Mouse (Mus musculus): ENCODE data around the gene Bmper. TPM values are rescaled to one million over a fixed set of nuclear protein-coding genes. Genes with fewer than 3 reads are reported as not detected.

The Bmper gene
- total RNA-seq, 2 experiments from 2014 or later, result 7.9 to 10.1 TPM

- DNase-seq (ENCODE audit: low spot score in 2 of 2), result no peak
Measured at GRCm38 (mm10) chr9:23363540-23363939, 140.7 kb downstream of the Bmper start.

DNA sequence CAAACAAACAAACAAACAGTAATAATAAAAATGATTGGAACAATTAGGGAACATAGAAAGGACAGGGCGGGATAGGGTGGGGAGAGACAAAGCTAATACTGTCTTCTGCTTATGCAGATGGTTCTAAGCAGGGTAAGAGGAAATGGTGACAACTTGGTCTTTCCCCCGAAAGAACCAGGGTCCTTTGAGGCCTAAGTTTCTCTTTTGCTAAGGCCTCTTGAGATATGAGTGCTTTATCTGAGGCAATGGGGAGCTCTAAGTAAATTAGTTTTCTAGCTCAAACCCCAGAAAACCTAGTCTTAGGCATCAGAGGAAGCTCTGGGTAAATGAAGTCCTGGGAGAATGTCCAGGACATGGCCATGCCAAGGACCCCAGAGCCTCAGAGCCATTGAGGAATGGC lies 141.2 kb downstream of the Bmper start:
- no peak for DNase-seq (ENCODE audit: low spot score in 2 of 2)

DNA sequence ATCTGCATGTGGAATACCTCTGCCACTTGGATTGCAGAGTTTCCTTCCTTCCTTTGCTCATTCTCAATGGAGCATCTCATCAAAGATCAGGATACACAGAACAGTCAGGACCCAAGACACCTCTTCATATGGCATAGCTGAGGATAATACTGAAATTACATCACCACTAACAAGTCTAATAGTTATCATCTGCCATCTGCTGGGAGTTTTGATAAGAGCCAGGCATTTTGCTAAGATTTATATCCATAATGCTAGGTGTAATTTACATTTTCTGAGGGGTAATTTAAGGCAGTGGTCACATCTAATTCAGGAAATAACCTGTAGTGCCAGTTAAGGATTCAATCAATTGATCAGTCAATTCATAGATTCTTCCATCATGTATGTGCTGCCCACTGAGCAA lies 145.2 kb downstream of the Bmper start:
- no peak for DNase-seq (ENCODE audit: low spot score in 2 of 2)

- DNase-seq (ENCODE audit: low spot score in 2 of 2), result no peak
Measured at GRCm38 (mm10) chr9:23374789-23375460, 152.0 kb downstream of the Bmper start.

DNA sequence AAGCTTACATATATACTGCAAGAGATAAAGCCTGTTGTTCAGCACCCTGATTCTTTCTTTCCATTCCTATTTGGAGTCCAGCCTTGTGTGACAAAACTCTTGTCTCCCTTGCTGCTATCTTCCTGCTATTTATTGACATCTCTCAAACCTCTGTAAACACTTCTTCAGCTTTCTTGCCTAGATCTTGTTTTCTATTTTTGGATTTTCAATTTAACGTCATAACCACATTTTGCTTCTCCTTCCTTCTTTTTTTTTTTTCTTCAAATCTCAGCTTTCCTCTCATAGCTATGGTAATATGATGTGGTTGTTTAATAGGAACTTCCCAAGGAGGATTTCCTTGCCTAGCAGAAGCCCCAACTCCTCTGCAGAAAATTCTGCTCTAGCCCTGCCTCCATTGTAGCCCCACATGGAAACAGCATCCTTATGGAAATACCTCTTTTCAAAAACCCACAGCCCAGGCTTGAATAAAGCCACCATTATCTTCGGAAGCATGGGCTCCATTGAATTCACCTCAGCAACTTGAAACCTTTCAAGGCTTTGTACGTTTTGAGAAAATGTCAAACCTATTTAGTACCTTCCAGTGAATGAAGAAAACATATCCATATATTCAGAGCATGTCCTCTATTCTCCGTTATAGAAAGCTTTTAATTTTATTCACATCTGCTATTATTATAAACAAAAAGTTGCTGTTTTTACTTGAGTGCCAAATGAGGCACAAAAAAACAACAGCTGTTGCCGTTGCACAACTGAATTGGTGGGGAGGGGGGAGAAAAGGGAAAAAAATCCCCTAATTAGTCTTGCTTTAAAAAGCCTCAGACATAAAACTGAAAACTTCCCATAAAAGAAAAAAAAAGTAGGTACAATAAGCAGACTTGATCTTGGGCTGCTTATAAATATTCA lies 155.2 kb downstream of the Bmper start:
- no peak for DNase-seq (ENCODE audit: low spot score in 2 of 2)

GRCm38 (mm10) chr9:23378731-23379170 lies 155.9 kb downstream of the Bmper start:
- DNase-seq (ENCODE audit: low spot score in 2 of 2), result peak; percentile 39 to 49

GRCm38 (mm10) chr9:23380171-23380835 lies 157.4 kb downstream of the Bmper start:
- no peak for DNase-seq (ENCODE audit: low spot score in 2 of 2)

GRCm38 (mm10) chr9:23383291-23383690 lies 160.4 kb downstream of the Bmper start:
- DNase-seq (ENCODE audit: low spot score in 2 of 2), result no peak

- DNase-seq (ENCODE audit: low spot score in 2 of 2), result no peak
Measured at GRCm38 (mm10) chr9:23383837-23384236, 161.0 kb downstream of the Bmper start.

DNA sequence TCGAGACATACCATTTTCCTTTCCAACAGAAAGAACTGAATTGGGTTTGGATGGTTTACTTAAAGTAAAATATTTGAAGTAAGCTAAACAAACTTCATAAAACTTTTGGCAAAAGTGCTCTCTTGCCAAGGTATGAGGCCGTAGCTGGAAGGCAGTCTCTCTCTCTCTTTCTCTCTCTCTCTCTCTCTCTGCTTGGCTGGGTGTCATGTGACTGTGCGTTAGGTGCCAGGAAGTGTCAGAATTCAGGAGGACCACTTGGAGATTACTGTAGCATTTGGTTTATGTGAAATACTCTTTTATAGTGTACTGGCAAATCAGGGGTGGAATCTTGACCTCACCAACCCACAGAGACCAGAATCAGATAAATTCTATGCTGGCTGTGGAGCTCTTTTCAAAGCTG lies 162.0 kb downstream of the Bmper start:
- no peak for DNase-seq (ENCODE audit: low spot score in 2 of 2)

DNA sequence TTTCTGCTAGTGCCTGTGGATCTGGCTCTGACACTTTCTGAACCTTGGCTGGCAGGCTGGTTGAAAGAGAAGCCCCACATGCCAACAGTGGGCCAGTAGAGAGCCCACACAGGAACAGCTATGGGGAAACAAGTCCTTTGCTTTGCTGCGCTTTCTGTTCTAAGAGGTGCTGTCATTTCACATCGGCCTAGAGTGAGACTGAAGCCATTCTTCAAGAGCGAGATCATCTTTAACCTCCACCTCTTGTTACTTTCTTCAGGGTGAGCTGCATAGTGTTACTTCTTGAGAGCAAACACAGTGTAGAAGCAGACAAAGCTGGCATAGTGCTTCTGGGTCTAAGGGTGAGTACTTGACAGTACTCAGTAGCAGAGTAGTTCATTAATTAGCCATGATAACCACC lies 163.3 kb downstream of the Bmper start:
- no peak for DNase-seq (ENCODE audit: low spot score in 2 of 2)

DNA sequence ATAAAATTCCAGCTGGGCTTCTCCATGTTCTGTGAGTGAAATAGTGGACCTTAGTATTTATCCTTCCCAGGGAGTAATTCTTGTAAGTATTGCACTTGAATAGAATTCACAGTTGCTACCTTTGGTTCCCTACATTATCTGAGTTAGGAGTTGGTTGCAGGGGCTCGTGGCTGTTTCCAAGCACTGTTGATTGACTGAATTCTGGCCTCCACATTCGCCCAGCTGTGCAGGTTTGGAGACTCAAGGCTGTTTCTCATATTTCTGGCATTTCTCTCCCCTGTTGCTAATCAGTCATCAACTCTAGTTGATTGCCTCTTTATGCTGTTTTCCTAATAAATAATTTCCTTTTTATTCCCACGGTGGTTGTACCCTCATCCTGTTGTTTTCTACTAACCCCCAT lies 167.2 kb downstream of the Bmper start:
- no peak for DNase-seq (ENCODE audit: low spot score in 2 of 2)

DNA sequence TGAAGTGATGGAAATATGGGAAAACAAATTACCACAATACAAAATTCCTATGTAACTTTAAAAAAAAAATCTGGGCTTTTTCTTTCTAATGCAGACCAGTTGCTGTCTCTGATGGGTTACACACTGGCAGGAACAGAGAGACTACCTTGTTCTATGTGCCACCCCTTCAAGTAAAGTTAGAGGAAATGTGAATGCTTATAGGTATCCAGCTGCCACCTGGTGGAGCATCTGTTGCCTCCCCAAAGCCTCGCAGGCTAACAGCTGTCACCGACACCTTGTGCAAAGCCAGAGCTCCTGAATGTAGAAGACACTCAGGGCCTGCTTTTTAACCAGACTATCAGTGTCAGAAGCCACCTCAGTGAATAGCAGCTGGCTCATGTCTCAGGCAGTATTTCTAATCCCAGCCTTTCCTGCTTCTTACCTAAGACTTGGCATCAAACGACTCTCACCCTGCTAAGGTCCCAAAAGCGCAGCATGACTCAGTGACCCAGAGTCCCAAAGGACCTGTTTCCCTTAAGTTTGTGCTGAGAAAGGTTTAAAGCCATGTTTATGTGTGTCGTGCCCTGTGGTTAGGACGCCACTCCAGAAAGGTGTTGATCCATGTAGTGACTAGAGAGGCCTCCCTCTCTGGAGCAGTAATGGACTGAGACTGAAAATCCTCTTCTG lies 171.9 kb downstream of the Bmper start:
- no peak for DNase-seq (ENCODE audit: low spot score in 2 of 2)

GRCm38 (mm10) chr9:23396186-23396585 lies 173.3 kb downstream of the Bmper start:
- no peak for DNase-seq (ENCODE audit: low spot score in 2 of 2)

GRCm38 (mm10) chr9:23397876-23398275 lies 175.0 kb downstream of the Bmper start:
- no peak for DNase-seq (ENCODE audit: low spot score in 2 of 2)

DNA sequence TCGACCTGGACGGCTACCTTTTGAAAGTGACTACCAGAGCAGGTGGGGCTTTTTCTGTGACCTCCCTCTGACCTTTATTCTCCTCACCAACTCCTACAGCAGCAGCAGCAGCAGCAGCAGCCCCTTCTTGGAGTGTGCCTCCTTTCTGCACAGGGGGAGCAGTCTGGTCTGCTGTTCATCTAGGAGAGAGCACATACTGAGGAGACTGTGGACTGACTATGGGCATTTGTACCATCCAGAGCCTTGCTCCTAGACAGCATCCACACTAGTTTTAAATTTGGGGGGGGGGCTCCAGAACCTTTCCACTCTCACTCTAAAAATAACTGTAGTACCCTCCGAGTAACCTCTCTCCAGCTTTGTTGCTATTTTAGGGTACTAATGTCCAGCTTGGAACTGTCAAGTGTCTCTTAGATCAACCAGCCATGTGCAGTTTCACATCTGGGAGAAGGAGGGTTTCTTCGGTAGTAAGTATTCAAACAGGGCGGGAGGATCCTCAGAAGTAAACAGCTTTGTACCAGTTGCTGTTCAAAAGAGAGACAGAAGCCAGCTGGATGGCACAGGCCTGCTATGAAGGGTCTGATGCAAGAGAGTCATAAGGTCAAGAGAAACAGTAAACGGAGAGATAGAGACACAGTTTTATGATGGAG lies 176.9 kb downstream of the Bmper start:
- DNase-seq (ENCODE audit: low spot score in 2 of 2), result no peak

- DNase-seq (ENCODE audit: low spot score in 2 of 2), result no peak
Measured at GRCm38 (mm10) chr9:23407416-23407815, 184.5 kb downstream of the Bmper start.

DNA sequence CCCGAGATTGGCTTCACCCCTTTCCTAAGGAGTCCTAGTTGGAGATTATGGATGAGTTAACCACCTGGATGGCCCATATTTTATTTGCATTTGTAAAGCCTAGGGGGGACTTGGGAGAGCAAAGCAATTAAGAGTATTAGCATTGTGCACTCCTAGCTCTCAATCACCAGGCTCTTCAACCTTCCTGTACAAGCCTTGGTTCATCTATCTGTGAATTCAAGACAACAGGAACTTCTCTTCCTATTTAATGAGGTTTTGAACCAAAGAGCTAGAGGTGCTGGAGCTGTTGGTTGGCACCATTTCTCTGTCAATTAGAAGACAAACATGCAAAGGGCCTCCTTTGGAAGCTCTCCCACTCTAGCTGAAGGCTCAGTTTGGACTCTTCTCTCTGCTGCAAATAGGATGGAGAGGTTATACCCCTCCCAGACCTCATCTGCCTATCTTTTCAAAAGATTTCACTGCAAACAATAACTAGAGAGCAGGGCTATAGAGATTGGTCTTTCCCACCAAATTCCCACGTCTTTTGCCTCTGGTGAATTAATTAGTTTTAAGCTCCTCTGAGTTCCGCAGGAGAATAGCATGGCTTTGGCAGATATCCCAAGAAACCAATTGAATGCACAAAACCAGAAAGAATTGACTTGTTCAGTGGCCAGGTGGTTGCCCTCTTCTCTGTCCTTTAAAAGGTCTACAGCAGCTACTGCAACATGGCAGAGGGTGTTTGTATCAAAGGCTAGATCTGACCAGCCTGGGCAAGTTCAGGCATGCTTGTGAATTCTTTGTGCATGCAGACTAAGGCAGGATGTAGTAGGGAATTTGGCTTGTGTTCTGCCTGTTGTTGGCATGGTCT lies 185.3 kb downstream of the Bmper start:
- no peak for DNase-seq (ENCODE audit: low spot score in 2 of 2)

DNA sequence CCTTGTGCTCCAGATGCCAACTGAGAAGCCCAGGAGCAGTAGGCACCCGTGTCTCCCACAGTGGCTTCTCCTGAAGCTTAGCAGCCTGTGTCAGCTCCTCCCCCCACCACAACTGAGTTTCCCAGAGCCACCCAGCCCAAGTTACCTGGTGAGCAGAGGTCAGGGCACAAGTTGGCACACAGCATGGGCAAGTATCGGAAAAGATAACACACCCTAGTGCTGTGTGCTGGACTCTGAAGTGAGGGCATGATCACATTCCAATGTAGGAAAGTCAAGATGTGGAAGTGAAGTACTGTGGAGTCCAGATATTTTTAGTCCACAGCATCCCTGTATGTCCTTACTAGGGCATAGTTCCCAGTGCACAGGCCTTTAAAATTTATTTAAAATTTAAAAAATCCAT lies 187.7 kb downstream of the Bmper start:
- DNase-seq (ENCODE audit: low spot score in 2 of 2), result no peak

DNA sequence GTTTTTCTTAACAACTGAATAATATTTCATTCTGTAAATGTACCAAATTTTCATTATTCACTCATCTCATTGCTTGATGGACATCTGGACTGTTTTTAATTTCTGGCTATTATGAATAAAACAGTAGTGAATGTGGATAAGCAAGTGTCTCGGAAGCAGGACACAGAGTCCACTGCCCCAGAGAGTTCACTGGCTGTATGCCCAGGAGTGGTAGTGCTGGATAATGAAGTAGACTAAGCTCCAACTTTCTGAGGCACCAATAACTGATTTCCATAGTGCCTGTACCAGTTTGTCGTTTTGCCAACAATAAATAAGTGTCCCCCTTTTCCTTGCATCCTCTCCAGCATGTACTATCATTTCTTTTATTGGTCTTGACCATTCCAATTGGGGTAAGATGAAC lies 190.1 kb downstream of the Bmper start:
- DNase-seq (ENCODE audit: low spot score in 2 of 2), result no peak
